ENCODE assay signal across 9 mouse cellular contexts in genomic region chr8:83737852-83738562, GRCm38 (mm10). TPM values are rescaled to one million over a fixed set of nuclear protein-coding genes. Genes with fewer than 3 reads are reported as not detected.
DNase-seq lines count a peak whose midpoint lies in the region; ATAC-seq lines count a peak whose summit lies in the region.
"Had no signal": no experiment of that assay in that cellular context is flagged by ENCODE, and none has a peak within 500 bp of the region (broad histone marks: within the 10 kb centered on the region; RNA-seq: fewer than 3 reads in every experiment).

No protein-coding gene starts in this region.

- WGBS in embryonic facial prominence, embryonic 10.5 days: 74% methylated on average over 4 of the region's 4 CpGs
- 39% methylated on average over 4 of the region's 4 CpGs for WGBS in liver, embryonic 15.5 days (ENCODE audit: insufficient replicate concordance)
- 79% methylated on average over 4 of the region's 4 CpGs for WGBS in midbrain, embryonic 15.5 days

- peak; percentile 14; the same call in 1 of the 2 replicates for ATAC-seq in liver, embryonic 15.5 days (ENCODE audit: insufficient read depth)
- ATAC-seq in midbrain, embryonic 15.5 days (replicated peaks): no peak

- peaks cover 47% of the 10 kb centered on the region for H3K27me3 ChIP-seq in embryonic facial prominence, embryonic 10.5 days (replicated peaks; ENCODE audit: low read depth, poor library complexity, severe bottlenecking)
- H3K27me3 ChIP-seq in liver, embryonic 15.5 days: peaks cover 12% of the 10 kb centered on the region
- no peaks in the 10 kb centered on the region for H3K27me3 ChIP-seq in splenic B cell, adult 2 months (ENCODE audit: control insufficient read depth, insufficient read depth, low read length, poor library complexity, severe bottlenecking)
- H3K27me3 ChIP-seq in midbrain, embryonic 15.5 days (replicated peaks): peaks cover 37% of the 10 kb centered on the region

- peak overlapping the region; percentile 66; the same call in 1 of the 2 replicates for H3K27ac ChIP-seq in embryonic facial prominence, embryonic 10.5 days (replicated peaks)
- H3K27ac ChIP-seq in liver, embryonic 15.5 days (replicated peaks): peak overlapping the region; percentile 72; the same call in 1 of the 2 replicates
- no peak overlapping the region for H3K27ac ChIP-seq in midbrain, embryonic 15.5 days

- peak overlapping the region; percentile 3; the same call in 1 of the 2 replicates for H3K4me3 ChIP-seq in embryonic facial prominence, embryonic 10.5 days
- peak overlapping the region; percentile 57; the same call in 1 of the 2 replicates for H3K4me3 ChIP-seq in liver, embryonic 15.5 days (replicated peaks)
- H3K4me3 ChIP-seq in midbrain, embryonic 15.5 days: no peak overlapping the region
- H3K4me3 ChIP-seq: embryonic facial prominence, embryonic 12.5 days had no signal

- H3K4me1 ChIP-seq in embryonic facial prominence, embryonic 10.5 days: peaks cover 42% of the 10 kb centered on the region
- peaks cover 58% of the 10 kb centered on the region for H3K4me1 ChIP-seq in liver, embryonic 15.5 days (replicated peaks)
- peaks cover 10% of the 10 kb centered on the region for H3K4me1 ChIP-seq in midbrain, embryonic 15.5 days

- no peak overlapping the region for H3K9ac ChIP-seq in liver, embryonic 15.5 days
- no peak overlapping the region for H3K9ac ChIP-seq in midbrain, embryonic 15.5 days
- H3K9ac ChIP-seq: embryonic facial prominence, embryonic 12.5 days had no signal

- DNase-seq in testis, postnatal 10 days (ENCODE audit: low spot score): peak; percentile 62
- no peak for DNase-seq in testis, postnatal 14 days (ENCODE audit: low spot score)
- DNase-seq in embryonic facial prominence, embryonic 10.5 days (ENCODE audit: low spot score): no peak
- peak; percentile 81 for DNase-seq in heart, postnatal 4 days
- peak; percentile 89 for DNase-seq in splenic B cell, adult 2 months (ENCODE audit: low read depth, low spot score)
- DNase-seq in cerebellum, adult 11 months: no peak

- no peaks in the 10 kb centered on the region for H3K36me3 ChIP-seq in embryonic facial prominence, embryonic 10.5 days (replicated peaks)
- H3K36me3 ChIP-seq in liver, embryonic 15.5 days (replicated peaks): no peaks in the 10 kb centered on the region
- peaks cover 5% of the 10 kb centered on the region; the same call in 1 of the 2 replicates for H3K36me3 ChIP-seq in splenic B cell, adult 2 months (ENCODE audit: control insufficient read depth, insufficient read depth, low read length, poor library complexity, severe bottlenecking)
- no peaks in the 10 kb centered on the region for H3K36me3 ChIP-seq in midbrain, embryonic 15.5 days (replicated peaks)
- H3K36me3 ChIP-seq: embryonic facial prominence, embryonic 12.5 days had no signal

- peaks cover 4% of the 10 kb centered on the region; the same call in 1 of the 2 replicates for H3K9me3 ChIP-seq in embryonic facial prominence, embryonic 10.5 days
- H3K9me3 ChIP-seq in liver, embryonic 15.5 days (replicated peaks): no peaks in the 10 kb centered on the region
- no peaks in the 10 kb centered on the region for H3K9me3 ChIP-seq in midbrain, embryonic 15.5 days
- H3K9me3 ChIP-seq: embryonic facial prominence, embryonic 12.5 days had no signal

- H3K4me2 ChIP-seq in liver, embryonic 15.5 days: peak overlapping the region; percentile 76
- H3K4me2 ChIP-seq in midbrain, embryonic 15.5 days: no peak overlapping the region

RNA-seq across cellular contexts. Expression of gene Adgre5, which starts 3.1 kb away (rescaled TPM):
- polyA plus RNA-seq in embryonic facial prominence, embryonic 10.5 days (2016; fragmentation: Nextera tagmentation; extraction: Ambion mirVana): 7.8 and 11.5 TPM in 2 replicates
- total RNA-seq in heart, postnatal 4 days (2021): 10 to 100 TPM; 62.8 to 63.4 TPM
- 13.4 and 15.4 TPM in 2 replicates for polyA plus RNA-seq in liver, embryonic 15.5 days (2015; fragmentation: Nextera tagmentation; extraction: Ambion mirVana)
- polyA plus RNA-seq in midbrain, embryonic 15.5 days (2015; fragmentation: Nextera tagmentation; extraction: Ambion mirVana): 10.4 and 12.3 TPM in 2 replicates

RNA-seq across cellular contexts. Expression of gene Ddx39, which starts 23.0 kb away (rescaled TPM):
- 286 and 311 TPM in 2 replicates for polyA plus RNA-seq in embryonic facial prominence, embryonic 10.5 days (2016; fragmentation: Nextera tagmentation; extraction: Ambion mirVana)
- total RNA-seq in heart, postnatal 4 days (2021): 10 to 100 TPM; 68.1 to 69.0 TPM
- polyA plus RNA-seq in liver, embryonic 15.5 days (2015; fragmentation: Nextera tagmentation; extraction: Ambion mirVana): 184 and 189 TPM in 2 replicates
- polyA plus RNA-seq in midbrain, embryonic 15.5 days (2015; fragmentation: Nextera tagmentation; extraction: Ambion mirVana): 107 and 113 TPM in 2 replicates

RNA-seq across cellular contexts. Expression of gene Pkn1, which starts 39.0 kb away (rescaled TPM):
- polyA plus RNA-seq in embryonic facial prominence, embryonic 10.5 days (2016; fragmentation: Nextera tagmentation; extraction: Ambion mirVana): 30.3 and 30.9 TPM in 2 replicates
- total RNA-seq in heart, postnatal 4 days (2021): 10 to 100 TPM; 52.7 to 53.4 TPM
- 11.3 and 12.8 TPM in 2 replicates for polyA plus RNA-seq in liver, embryonic 15.5 days (2015; fragmentation: Nextera tagmentation; extraction: Ambion mirVana)
- polyA plus RNA-seq in midbrain, embryonic 15.5 days (2015; fragmentation: Nextera tagmentation; extraction: Ambion mirVana): 31.7 and 31.9 TPM in 2 replicates

Comparison
In these comparisons a context has a peak if more than half of its experiments do, and no peak if none do; other contexts are left out.
1. DNase-seq: peak in testis, postnatal 10 days (single experiment), heart, postnatal 4 days (single experiment) and splenic B cell, adult 2 months (single experiment); none in testis, postnatal 14 days (single experiment), embryonic facial prominence, embryonic 10.5 days (single experiment) and cerebellum, adult 11 months (single experiment).